Mouse (Mus musculus): ENCODE data around the gene Igsf8.
A peak's percentile ranks its signal among the peaks of the same experiment; 100 is the strongest.

GRCm38 (mm10) chr1:172364684-172365083 lies 103.2 kb downstream of the Igsf8 start:
- peak; percentile 85 for TF ChIP-seq CTCF (IDR thresholded peaks at IDR 0.05; ENCODE audit: low read depth)
- TF ChIP-seq EP300 (IDR thresholded peaks at IDR 0.05; ENCODE audit: low read depth): peak; percentile 75
